Mouse (Mus musculus) mesoderm, embryonic 11.5 days (tissue): ENCODE results near the gene Hnrnpa3.
"Not testable (repeated sequence)": the region's sequence is repeated elsewhere in the genome, so short reads cannot be mapped to it uniquely, and the experiment has no call there.

ENCODE experiments used
- DNase-seq: peaks from one replicate; pipeline ENCODE4 v3.0.0-alpha.2; 2012; ENCODE audit warnings: low read depth, low spot score

Gene Hnrnpa3

GRCm38 (mm10) chr2:75636261-75637054 is 22.6 kb upstream of the Hnrnpa3 start:
- no peak for DNase-seq

GRCm38 (mm10) chr2:75637055-75637304 is 22.1 kb upstream of the Hnrnpa3 start:
- DNase-seq: not testable (repeated sequence)

GRCm38 (mm10) chr2:75637361-75637760 is 21.7 kb upstream of the Hnrnpa3 start:
- DNase-seq: no peak

- DNase-seq: not testable (repeated sequence)
Measured at GRCm38 (mm10) chr2:75637822-75638221, 21.2 kb upstream of the Hnrnpa3 start.

GRCm38 (mm10) chr2:75639535-75639934 is 19.5 kb upstream of the Hnrnpa3 start:
- not testable (repeated sequence) for DNase-seq

GRCm38 (mm10) chr2:75642312-75642711 is 16.7 kb upstream of the Hnrnpa3 start:
- not testable (repeated sequence) for DNase-seq

- DNase-seq: no peak
Measured at GRCm38 (mm10) chr2:75642795-75643550, 16.1 kb upstream of the Hnrnpa3 start.

- DNase-seq: no peak
Measured at GRCm38 (mm10) chr2:75643950-75644349, 15.1 kb upstream of the Hnrnpa3 start.

- no peak for DNase-seq
Measured at GRCm38 (mm10) chr2:75645251-75645650, 13.8 kb upstream of the Hnrnpa3 start.

- DNase-seq: no peak
Measured at GRCm38 (mm10) chr2:75650437-75650836, 8.6 kb upstream of the Hnrnpa3 start.

- no peak for DNase-seq
Measured at GRCm38 (mm10) chr2:75653150-75653549, 5.9 kb upstream of the Hnrnpa3 start.

- no peak for DNase-seq
Measured at GRCm38 (mm10) chr2:75654679-75655078, 4.4 kb upstream of the Hnrnpa3 start.

- DNase-seq: no peak
Measured at GRCm38 (mm10) chr2:75656924-75657323, 2.1 kb upstream of the Hnrnpa3 start.

GRCm38 (mm10) chr2:75657907-75658691 is 962 bp upstream of the Hnrnpa3 start:
- peak; percentile 60 for DNase-seq

- DNase-seq: peak; percentile 87
Measured at GRCm38 (mm10) chr2:75659629-75659960, 534 bp downstream of the Hnrnpa3 start.

- no peak for DNase-seq
Measured at GRCm38 (mm10) chr2:75660255-75660948, 1.3 kb downstream of the Hnrnpa3 start.

GRCm38 (mm10) chr2:75661106-75661505 is 2.0 kb downstream of the Hnrnpa3 start:
- no peak for DNase-seq

GRCm38 (mm10) chr2:75669491-75670445 is 10.7 kb downstream of the Hnrnpa3 start:
- peak; percentile 43 for DNase-seq

GRCm38 (mm10) chr2:75670446-75671336 is 11.6 kb downstream of the Hnrnpa3 start:
- peak; percentile 26 for DNase-seq

GRCm38 (mm10) chr2:75671337-75671660 is 12.2 kb downstream of the Hnrnpa3 start:
- DNase-seq: no peak
